19 mouse cellular contexts compared by ENCODE assay signal in genomic region chr7:25494649-25495048, GRCm38 (mm10). TPM values are rescaled to one million over a fixed set of nuclear protein-coding genes. Genes with fewer than 3 reads are reported as not detected.
"Had no signal": no experiment of that assay in that cellular context is flagged by ENCODE, and none has a peak within 500 bp of the region (broad histone marks: within the 10 kb centered on the region; RNA-seq: fewer than 3 reads in every experiment).

No protein-coding gene starts in this region.

- H3K4me2 ChIP-seq: neural tube, embryonic 15.5 days; stomach, embryonic 15.5 days had no signal

- H3K36me3 ChIP-seq: neural tube, embryonic 15.5 days; stomach, embryonic 15.5 days had no signal

- DNase-seq: retina, postnatal 1 day; right cerebral cortex, adult 18-20 months; right cerebral cortex, postnatal 14 days; right cerebral cortex, postnatal 25 days; right cerebral cortex, postnatal 4 days; spleen, adult 18-20 months; thymus, adult 18-20 months; thymus, adult 2 months; thymus, postnatal 14 days; thymus, postnatal 25 days; thymus, postnatal 36 days; thymus, postnatal 4 days had no signal

- H3K9me3 ChIP-seq: neural tube, embryonic 15.5 days; stomach, embryonic 15.5 days had no signal

- H3K9ac ChIP-seq: neural tube, embryonic 15.5 days; stomach, embryonic 15.5 days had no signal

- H3K27me3 ChIP-seq: neural tube, embryonic 15.5 days; stomach, embryonic 15.5 days had no signal

- H3K4me1 ChIP-seq: neural tube, embryonic 15.5 days; stomach, embryonic 15.5 days had no signal

- H3K27ac ChIP-seq: neural tube, embryonic 15.5 days; stomach, embryonic 15.5 days; stomach, postnatal 0 days had no signal

- H3K4me3 ChIP-seq: neural tube, embryonic 15.5 days; stomach, embryonic 15.5 days had no signal

RNA-seq across cellular contexts. Expression of gene Ceacam2, which starts 45.0 kb away (rescaled TPM):
- total RNA-seq: neutrophil, adult 5-6 weeks had no signal
- polyA plus RNA-seq: stomach, embryonic 14.5 days; stomach, embryonic 15.5 days; stomach, embryonic 16.5 days; stomach, postnatal 0 days; thymus, postnatal 0 days had no signal
